Mouse (Mus musculus) MEL (cell line): ENCODE measurements around the gene Foxj2. TPM values are rescaled to one million over a fixed set of nuclear protein-coding genes. Genes with fewer than 3 reads are reported as not detected.
A peak's percentile ranks its signal among the peaks of the same experiment; 100 is the strongest.

Source experiments
- DNase-seq: peaks from one replicate; pipeline ENCODE4 v3.0.0; 2011; ENCODE audit warnings: low read depth, low spot score
- H3K27ac ChIP-seq: 2 replicates; pipeline ENCODE4 v1.5.1; 2012; ENCODE audit warnings: low read depth, mild to moderate bottlenecking, control low read depth, low read length, moderate library complexity; ENCODE audit not compliant: control insufficient read depth
- H3K27me3 ChIP-seq, 2 experiments: fragments of 150-350 bp in 1 of 2; sonication (generic) in 1 of 2; 2 replicates each; pipeline ENCODE4 v1.6.1; 2012; ENCODE audit warnings: low read length in 2 of 2, mild to moderate bottlenecking in 2 of 2, improper control_type of control experiment in 1 of 2, moderate library complexity in 1 of 2; ENCODE audit not compliant: insufficient read depth in 2 of 2, control insufficient read depth in 1 of 2
- H3K36me3 ChIP-seq, 2 experiments: 2 replicates each; pipeline ENCODE4 v1.6.1; 2012 to 2014; ENCODE audit warnings: low read length in 2 of 2, improper control_type of control experiment in 1 of 2, inconsistent platforms in 1 of 2, mild to moderate bottlenecking in 1 of 2; ENCODE audit not compliant: insufficient read depth in 2 of 2, control insufficient read depth in 1 of 2
- H3K4me1 ChIP-seq, 2 experiments: fragments of 150-350 bp in 1 of 2; sonication (generic) in 1 of 2; 2 replicates each; pipeline ENCODE4 v1.6.1; 2012; ENCODE audit warnings: low read length in 2 of 2, improper control_type of control experiment in 1 of 2, mild to moderate bottlenecking in 1 of 2; ENCODE audit not compliant: insufficient read depth in 2 of 2, control insufficient read depth in 1 of 2
- H3K4me3 ChIP-seq, 2 experiments: fragments of 150-350 bp in 1 of 2; sonication (generic) in 1 of 2; 2 replicates each; pipeline ENCODE4 v1.5.1; 2012; ENCODE audit warnings: low read depth in 2 of 2, low read length in 2 of 2, mild to moderate bottlenecking in 2 of 2, moderate library complexity in 2 of 2, control low read depth in 1 of 2, improper control_type of control experiment in 1 of 2; ENCODE audit not compliant: control insufficient read depth in 1 of 2, insufficient read depth in 1 of 2
- H3K79me2 ChIP-seq: 2 replicates; pipeline ENCODE4 v1.6.1; 2012; ENCODE audit warnings: mild to moderate bottlenecking, low read length, moderate library complexity; ENCODE audit not compliant: control insufficient read depth, poor library complexity, insufficient read depth
- H3K9ac ChIP-seq: 2 replicates; pipeline ENCODE4 v1.6.1; 2012; ENCODE audit warnings: low read depth, mild to moderate bottlenecking, control low read depth, low read length, moderate library complexity; ENCODE audit not compliant: control insufficient read depth, poor library complexity, severe bottlenecking
- H3K9me3 ChIP-seq: fragments of 150-350 bp; sonication (generic); replicated peaks from 2 replicates; pipeline ENCODE4 v1.6.1; 2012; ENCODE audit warnings: mild to moderate bottlenecking, low read length, improper control_type of control experiment, moderate library complexity; ENCODE audit not compliant: insufficient read depth
- BHLHE40 ChIP-seq: IDR thresholded peaks from 2 replicates; pipeline ENCODE4 v1.6.1; 2012; ENCODE audit warnings: low read depth, mild to moderate bottlenecking, inconsistent platforms, low read length, improper control_type of control experiment, borderline replicate concordance
- CTCF ChIP-seq, 3 experiments: IDR thresholded peaks in 2 of 3; conservative IDR thresholded peaks in 1 of 3; 2 replicates each; pipeline ENCODE4 v1.5.1; 2011 to 2012; ENCODE audit warnings: low read length in 3 of 3, low read depth in 2 of 3, mild to moderate bottlenecking in 2 of 3, improper control_type of control experiment in 1 of 3, inconsistent platforms in 1 of 3, mixed read lengths in 1 of 3, moderate library complexity in 1 of 3; ENCODE audit not compliant: control insufficient read depth in 1 of 3, insufficient read depth in 1 of 3, poor library complexity in 1 of 3, severe bottlenecking in 1 of 3
- EP300 ChIP-seq, 2 experiments: IDR thresholded peaks; 2 replicates each; pipeline ENCODE4 v1.6.1; 2011; ENCODE audit warnings: improper control_type of control experiment in 2 of 2, low read length in 2 of 2, low read depth in 1 of 2, mild to moderate bottlenecking in 1 of 2
- ETS1 ChIP-seq: IDR thresholded peaks from 2 replicates; pipeline ENCODE4 v1.6.1; 2012; ENCODE audit warnings: low read depth, mild to moderate bottlenecking, inconsistent platforms, low read length, improper control_type of control experiment, moderate library complexity
- GATA1 ChIP-seq: IDR thresholded peaks from 2 replicates; pipeline ENCODE4 v1.6.1; 2011; ENCODE audit warnings: low read depth, low read length, improper control_type of control experiment
- HCFC1 ChIP-seq: IDR thresholded peaks from 2 replicates; pipeline ENCODE4 v1.6.1; 2012; ENCODE audit warnings: low read depth, mild to moderate bottlenecking, inconsistent platforms, low read length, improper control_type of control experiment, moderate library complexity
- KAT2A ChIP-seq: conservative IDR thresholded peaks from 2 replicates; pipeline ENCODE4 v1.6.1; 2012; ENCODE audit warnings: low read depth, low read length, improper control_type of control experiment, inconsistent platforms
- MAZ ChIP-seq: IDR thresholded peaks from 2 replicates; pipeline ENCODE4 v1.6.1; 2012; ENCODE audit warnings: low read depth, mild to moderate bottlenecking, inconsistent platforms, low read length, improper control_type of control experiment
- POLR2A ChIP-seq, 2 experiments: IDR thresholded peaks; 2 replicates each; pipeline ENCODE4 v1.6.1; 2011 to 2012; ENCODE audit warnings: low read length in 2 of 2, mild to moderate bottlenecking in 2 of 2, control low read depth in 1 of 2, improper control_type of control experiment in 1 of 2, low read depth in 1 of 2, moderate library complexity in 1 of 2; ENCODE audit not compliant: control insufficient read depth in 1 of 2, insufficient read depth in 1 of 2, poor library complexity in 1 of 2
- RAD21 ChIP-seq: IDR thresholded peaks from 2 replicates; pipeline ENCODE4 v1.6.1; 2011; ENCODE audit warnings: mild to moderate bottlenecking, low read depth, low read length, improper control_type of control experiment
- SMC3 ChIP-seq: IDR thresholded peaks from 2 replicates; pipeline ENCODE4 v1.6.1; 2011; ENCODE audit warnings: low read depth, low read length, improper control_type of control experiment
- ZC3H11A ChIP-seq: IDR thresholded peaks from 2 replicates; pipeline ENCODE4 v1.6.1; 2012; ENCODE audit warnings: low read depth, mild to moderate bottlenecking, inconsistent platforms, low read length, improper control_type of control experiment
- polyA plus RNA-seq, 2 experiments: library from polyadenylated mRNA; stranded (reverse) in 1 of 2; unstranded in 1 of 2; fragments of >175 nt in 1 of 2; fragments of >200 nt in 1 of 2; gene quantifications; 2 replicates each; pipeline versions ENCODE4 v1.2.1 to v1.2.4; 2012; ENCODE audit warnings: low replicate concordance in 2 of 2, low read depth in 1 of 2; ENCODE audit not compliant: insufficient read length in 2 of 2, insufficient read depth in 1 of 2, missing spikeins in 1 of 2
- total RNA-seq: library from RNA; depleted of rRNA; stranded (reverse); fragments of 300-350 nt; gene quantifications from 2 replicates; pipeline ENCODE4 v1.2.3, GENCODE M21; 2012

The Foxj2 gene
- total and polyA plus RNA-seq, 3 experiments = 2.2 to 8.6 TPM; not detected in 1

DNA sequence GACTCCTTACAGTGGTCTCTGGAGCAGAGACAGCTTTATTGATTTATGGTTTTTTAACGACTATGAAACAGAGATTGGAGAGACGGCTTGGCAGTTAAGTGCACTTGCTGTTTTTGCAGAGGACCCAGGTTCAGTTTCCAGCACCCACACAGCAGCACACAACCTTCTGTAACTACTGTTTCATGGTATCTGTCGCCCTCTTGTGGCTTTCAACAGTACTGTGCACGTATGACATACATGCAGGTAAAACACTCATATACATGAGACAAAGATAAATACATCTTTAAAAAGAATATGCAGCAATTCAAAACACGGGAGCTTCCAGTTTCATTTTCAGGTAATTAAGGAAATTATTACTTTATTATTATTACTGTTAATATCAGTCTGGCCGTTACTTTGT lies 42.7 kb downstream of the Foxj2 start:
- TF ChIP-seq HCFC1 (no peak), GATA1 (no peak), SMC3 (peak; percentile 50), CTCF (IDR thresholded peaks at IDR 0.05 in 2 of 3, conservative IDR thresholded peaks at IDR 0.05 in 1 of 3; ENCODE audit: control insufficient read depth in 1 of 3, insufficient read depth in 1 of 3, low read depth in 2 of 3, low read length in 3 of 3, poor library complexity in 1 of 3, severe bottlenecking in 1 of 3) (peak in 2 of 3 experiments; percentile 46 to 62; a peak in 4 of 6 replicates), RAD21 (peak; percentile 67), ZC3H11A (0 out of 2 replicates have a peak, but pooled peaks have one; percentile 34)
- TF ChIP-seq, all 39 proteins: peak for 4
- H3K4me1 ChIP-seq = no peaks in the 10 kb centered on the region
- no peaks in the 10 kb centered on the region for H3K9me3 ChIP-seq
- H3K27ac ChIP-seq = no peak overlapping the region
- H3K79me2 ChIP-seq = no peaks in the 10 kb centered on the region
- peak; percentile 48 for DNase-seq
- no peak overlapping the region for H3K9ac ChIP-seq
- H3K4me3 ChIP-seq = no peak overlapping the region
- no peaks in the 10 kb centered on the region for H3K27me3 ChIP-seq
- H3K36me3 ChIP-seq = no peaks in the 10 kb centered on the region

DNA sequence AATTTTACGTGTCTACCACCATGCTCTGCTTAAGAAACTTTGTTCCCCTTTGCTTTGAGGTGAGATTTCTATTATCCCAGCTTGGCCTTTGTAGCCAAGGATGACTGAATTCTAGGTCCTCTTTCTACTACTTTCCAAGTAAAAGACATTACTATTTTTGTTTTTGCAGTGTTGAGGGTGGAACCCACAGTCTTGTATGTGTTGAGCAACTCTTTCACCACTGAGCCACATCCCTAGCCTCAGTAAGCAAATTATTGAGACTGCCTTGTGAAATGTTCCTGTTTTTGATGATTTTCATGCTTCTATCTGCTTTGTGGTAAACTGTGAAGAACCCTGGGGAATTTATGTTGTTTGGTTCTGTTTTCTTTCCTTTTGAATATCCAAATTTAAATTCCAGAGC lies 43.2 kb downstream of the Foxj2 start:
- Histone ChIP-seq H3K4me1 (no peaks in the 10 kb centered on the region), H3K9me3 (no peaks in the 10 kb centered on the region), H3K27ac (no peak overlapping the region), H3K79me2 (no peaks in the 10 kb centered on the region), H3K36me3 (no peaks in the 10 kb centered on the region), H3K27me3 (no peaks in the 10 kb centered on the region), H3K4me3 (no peak overlapping the region), H3K9ac (no peak overlapping the region)
- TF ChIP-seq EP300 (IDR thresholded peaks at IDR 0.05; ENCODE audit: low read depth in 1 of 2, low read length in 2 of 2) = no peak
- TF ChIP-seq KAT2A = no peak
- TF ChIP-seq MAZ = no peak
- TF ChIP-seq HCFC1 = no peak
- no peak for TF ChIP-seq BHLHE40
- no peak for TF ChIP-seq ETS1
- DNase-seq = peak; percentile 17

DNA sequence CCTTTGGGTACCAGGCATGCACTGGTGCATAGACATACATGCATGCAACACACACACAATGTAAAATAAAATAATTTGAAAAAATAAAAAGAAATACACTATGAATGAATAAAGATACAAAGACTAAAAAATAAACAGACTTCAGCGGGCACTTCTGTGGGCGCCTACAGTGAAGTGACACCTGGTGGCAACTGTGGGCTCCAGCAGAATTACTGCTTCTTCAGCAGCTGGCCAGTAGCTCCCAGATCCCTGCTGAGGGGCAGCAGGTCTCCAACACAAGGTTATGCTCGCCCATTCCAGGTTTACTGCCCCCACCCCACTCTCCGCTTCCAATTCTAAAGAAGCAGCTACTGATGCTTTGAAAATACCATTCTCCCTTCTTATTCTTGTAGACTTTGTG lies 48.2 kb downstream of the Foxj2 start:
- Histone ChIP-seq H3K9ac (no peak overlapping the region), H3K27ac (no peak overlapping the region), H3K9me3 (no peaks in the 10 kb centered on the region), H3K27me3 (no peaks in the 10 kb centered on the region), H3K4me3 (no peak overlapping the region), H3K4me1 (no peaks in the 10 kb centered on the region), H3K79me2 (no peaks in the 10 kb centered on the region), H3K36me3 (no peaks in the 10 kb centered on the region)
- peak; percentile 31 for DNase-seq
- TF ChIP-seq SMC3 = peak; percentile 75
- peak; percentile 32 for TF ChIP-seq RAD21
- peak in 2 of 3 experiments; percentile 58; a peak in 4 of 6 replicates for TF ChIP-seq CTCF (IDR thresholded peaks at IDR 0.05 in 2 of 3, conservative IDR thresholded peaks at IDR 0.05 in 1 of 3; ENCODE audit: control insufficient read depth in 1 of 3, insufficient read depth in 1 of 3, low read depth in 2 of 3, low read length in 3 of 3, poor library complexity in 1 of 3, severe bottlenecking in 1 of 3)
- peak; percentile 30; the same call in 1 of the 2 replicates for TF ChIP-seq ZC3H11A
- no peak for TF ChIP-seq POLR2A (IDR thresholded peaks at IDR 0.05; ENCODE audit: control insufficient read depth in 1 of 2, insufficient read depth in 1 of 2, low read depth in 1 of 2, low read length in 2 of 2, poor library complexity in 1 of 2)
- TF ChIP-seq, all 39 proteins: peak for 4
